Mouse (Mus musculus): Measurements from ENCODE around the gene Ankub1. TPM values are rescaled to one million over a fixed set of nuclear protein-coding genes. Genes with fewer than 3 reads are reported as not detected.

Gene Ankub1
- polyA plus RNA-seq, 1 experiment from 2014 or later: 0.16 TPM

DNA sequence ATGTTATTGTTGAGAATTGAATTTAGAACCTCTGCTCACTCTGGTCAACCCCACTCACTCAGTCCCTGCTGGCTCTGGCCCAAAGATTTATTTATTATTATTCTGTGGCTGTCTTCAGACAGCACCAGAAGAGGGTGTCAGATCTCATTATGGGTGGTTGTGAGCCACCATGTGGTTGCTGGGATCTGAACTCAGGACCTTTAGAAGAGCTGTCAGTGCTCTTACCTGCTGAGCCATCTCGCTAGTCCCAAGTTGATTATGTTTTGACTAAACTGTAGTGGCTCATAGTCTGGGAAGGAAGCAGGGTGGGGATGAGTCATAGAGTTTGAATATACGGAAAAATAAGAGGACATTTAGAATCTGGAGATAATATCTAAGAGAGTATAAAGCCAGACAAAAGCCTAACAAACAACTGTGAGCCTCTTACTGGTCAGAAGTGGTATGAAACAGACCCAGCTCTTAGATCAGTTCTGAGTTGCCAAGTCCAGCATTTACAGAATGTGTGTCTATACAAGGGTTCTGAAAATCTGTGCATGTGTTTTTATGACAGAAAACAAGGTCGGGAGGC is 80.1 kb downstream of the Ankub1 start:
- Histone ChIP-seq H3K27me3 (ENCODE audit: control insufficient read depth, insufficient read depth, low read length) (no peaks in the 10 kb centered on the region), H3K36me3 (replicated peaks; ENCODE audit: control insufficient read depth, insufficient read depth) (no peaks in the 10 kb centered on the region), H3K4me1 (replicated peaks; ENCODE audit: control insufficient read depth, insufficient read depth, low read length) (no peaks in the 10 kb centered on the region), H3K9me3 (ENCODE audit: control insufficient read depth, low read length) (no peaks in the 10 kb centered on the region), H3K4me2 (replicated peaks) (no peak overlapping the region), H3K27ac (no peak overlapping the region), H3K9ac (no peak overlapping the region), H3K4me3 (replicated peaks; ENCODE audit: low read length) (no peak overlapping the region)
- ATAC-seq (ENCODE audit: low FRiP score) (no peak), DNase-seq (ENCODE audit: low spot score) (no peak)
- WGBS: 86% methylated on average over 3 of the region's 3 CpGs

DNA sequence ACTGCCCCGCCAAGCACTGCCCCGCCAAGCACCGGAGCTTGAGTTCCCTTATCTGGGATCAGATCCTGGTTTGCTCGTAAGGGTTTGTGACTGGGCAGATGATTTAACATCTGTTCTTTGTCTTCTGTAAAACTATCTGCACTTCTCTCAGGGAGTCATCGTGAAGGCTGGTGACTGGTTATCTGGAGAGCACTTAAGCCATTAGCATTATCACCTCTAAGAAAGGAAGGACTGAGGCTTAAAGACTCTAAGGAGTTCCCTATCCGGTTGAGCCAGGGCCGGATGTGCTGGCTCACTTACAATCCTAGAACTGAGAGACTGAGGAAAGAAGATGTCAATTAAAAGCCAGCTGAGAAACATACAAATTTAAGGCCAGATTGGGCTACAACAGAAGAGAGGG is 80.8 kb downstream of the Ankub1 start:
- Histone ChIP-seq H3K9ac (no peak overlapping the region), H3K9me3 (ENCODE audit: control insufficient read depth, low read length) (no peaks in the 10 kb centered on the region), H3K4me1 (replicated peaks; ENCODE audit: control insufficient read depth, insufficient read depth, low read length) (no peaks in the 10 kb centered on the region), H3K36me3 (replicated peaks; ENCODE audit: control insufficient read depth, insufficient read depth) (no peaks in the 10 kb centered on the region), H3K27ac (no peak overlapping the region), H3K4me3 (replicated peaks; ENCODE audit: low read length) (no peak overlapping the region), H3K4me2 (replicated peaks) (no peak overlapping the region), H3K27me3 (ENCODE audit: control insufficient read depth, insufficient read depth, low read length) (no peaks in the 10 kb centered on the region)
- DNase-seq (ENCODE audit: low spot score) (no peak), ATAC-seq (ENCODE audit: low FRiP score) (no peak)
- 91% methylated on average over 7 of the region's 7 CpGs for WGBS

Small RNA genes lying within 50 kb of the gene (microRNA-seq; reads per million reads assigned to microRNA genes)
- gene Mir6377: not detected

Other genes starting within 250 kb of the Ankub1 start
- 8.0 and 8.6 TPM in 2 replicates for gene Wwtr1, start 116.9 kb downstream of the Ankub1 start, polyA plus RNA-seq (2014; fragmentation: Nextera tagmentation; extraction: Ambion mirVana)
- gene Commd2, start 41.1 kb downstream of the Ankub1 start, polyA plus RNA-seq (2014; fragmentation: Nextera tagmentation; extraction: Ambion mirVana): 75.8 and 79.7 TPM in 2 replicates
- gene Rnf13, start 43.3 kb upstream of the Ankub1 start, polyA plus RNA-seq (2014; fragmentation: Nextera tagmentation; extraction: Ambion mirVana): 86.1 and 94.3 TPM in 2 replicates
- gene Pfn2, start 155.3 kb upstream of the Ankub1 start, polyA plus RNA-seq (2014; fragmentation: Nextera tagmentation; extraction: Ambion mirVana): 736 and 803 TPM in 2 replicates

Data from hindbrain, embryonic 14.5 days (tissue).